Mouse (Mus musculus): ENCODE results near the gene Vps26c.

DNA sequence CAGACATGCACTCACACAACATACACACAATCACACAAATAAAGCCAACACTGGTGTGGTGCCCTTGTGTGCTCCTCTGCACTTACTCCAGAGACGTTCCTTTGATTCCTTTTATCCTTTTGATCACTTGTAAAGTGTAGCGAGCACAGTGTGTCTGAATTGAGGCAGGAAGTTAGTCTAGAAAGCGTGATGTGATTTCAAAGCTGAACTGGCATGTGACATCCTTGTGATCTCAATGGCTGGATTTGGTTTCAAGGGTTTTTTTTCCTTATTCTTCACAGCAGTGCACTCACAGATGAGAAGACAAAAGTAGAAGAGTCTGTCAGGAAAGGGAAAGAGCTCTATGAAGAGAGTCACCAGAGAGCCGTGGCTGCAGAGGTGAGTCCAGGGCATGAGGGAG lies 72.5 kb downstream of the Vps26c start:
- TF ChIP-seq POLR2A (IDR thresholded peaks at IDR 0.05; ENCODE audit: borderline replicate concordance, insufficient read depth, low read length) = no peak
- TF ChIP-seq CTCF (IDR thresholded peaks at IDR 0.05; ENCODE audit: borderline replicate concordance, insufficient read depth, low read depth, low read length) = no peak

Measured in cerebellum, adult 2 months (tissue).